Mouse (Mus musculus) heart, adult 10 weeks (tissue): ENCODE results near the gene Gigyf1. TPM values are rescaled to one million over a fixed set of nuclear protein-coding genes. Genes with fewer than 3 reads are reported as not detected.

ENCODE experiments used
- polyA plus RNA-seq: library from polyadenylated mRNA; stranded (reverse); fragments of 350-450 nt; fragmentation: Illumina TruSeq; extraction: RNeasy Lipid Tissue Mini Kit (QIAGEN cat#74804); gene quantifications from one replicate; pipeline ENCODE4 v1.2.3, GENCODE M21; 2014; ENCODE audit warnings: low read depth, low replicate concordance

Gene Gigyf1
- polyA plus RNA-seq: 23.9 TPM

DNA sequence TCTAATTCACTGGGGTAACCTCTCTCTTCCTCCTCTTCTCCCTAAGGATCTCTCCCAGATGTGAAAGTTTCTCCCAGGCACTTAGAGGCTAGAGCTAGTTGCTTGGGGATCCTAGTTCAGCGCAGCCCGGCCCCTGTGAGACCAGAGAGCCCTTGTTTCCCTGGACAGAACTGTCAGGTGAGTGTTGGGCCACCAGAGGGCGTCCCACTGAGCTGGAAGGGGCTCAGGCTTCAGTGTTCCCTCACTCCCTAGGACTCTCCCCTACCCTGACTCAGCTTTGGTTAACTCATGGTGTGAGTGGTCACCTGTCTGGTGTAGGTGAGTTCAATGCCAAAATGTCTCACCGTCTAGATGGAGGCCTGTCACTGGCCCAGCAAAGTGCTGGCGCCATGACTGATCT is at the start of gene Gigyf1:
Gene Gigyf1 (plus strand): TSS at position 113 of the 400 bp plus-strand sequence.

GRCm38 (mm10) chr5:137476964-137477363 is 41.4 kb upstream of the Gigyf1 start, which contains the start of gene Zan:
Gene Zan, minus strand, starts transcription at chr5:137477064.

GRCm38 (mm10) chr5:137501709-137502666 is 16.4 kb upstream of the Gigyf1 start, which contains the start of gene Pop7:
Gene Pop7, minus strand, starts transcription at chr5:137502518.

GRCm38 (mm10) chr5:137533117-137533827 is 14.9 kb downstream of the Gigyf1 start, which contains the start of the genes Epo and Gnb2:
Gene Epo, minus strand, starts transcription at chr5:137533242.
Gene Gnb2, minus strand, starts transcription at chr5:137533510.

GRCm38 (mm10) chr5:137553411-137553837 is 35.1 kb downstream of the Gigyf1 start, which contains the start of gene Actl6b:
Gene Actl6b, plus strand, starts transcription at chr5:137553517.

GRCm38 (mm10) chr5:137569665-137570064 is 51.3 kb downstream of the Gigyf1 start, which contains the start of gene Tfr2:
Gene Tfr2, plus strand, starts transcription at chr5:137569840.

Other genes with a start within 250 kb of the Gigyf1 start
- gene Ache, start 231.0 kb upstream of the Gigyf1 start, polyA plus RNA-seq: 2.8 TPM
- 9.2 TPM for gene Ufsp1, start 223.9 kb upstream of the Gigyf1 start, polyA plus RNA-seq
- 80.4 TPM for gene Srrt, start 210.9 kb upstream of the Gigyf1 start, polyA plus RNA-seq
- 17.0 TPM for gene Trip6, start 204.1 kb upstream of the Gigyf1 start, polyA plus RNA-seq
- gene Slc12a9, start 185.0 kb upstream of the Gigyf1 start, polyA plus RNA-seq: 4.2 TPM
- 29.4 TPM for gene Ephb4, start 168.4 kb upstream of the Gigyf1 start, polyA plus RNA-seq
- gene Zan, start 41.5 kb upstream of the Gigyf1 start, polyA plus RNA-seq: not detected
- gene Pop7, start 16.0 kb upstream of the Gigyf1 start, polyA plus RNA-seq: 15.7 TPM
- gene Epo, start 14.7 kb downstream of the Gigyf1 start, polyA plus RNA-seq: not detected
- gene Gnb2, start 15.0 kb downstream of the Gigyf1 start, polyA plus RNA-seq: 231 TPM
- gene Actl6b, start 35.0 kb downstream of the Gigyf1 start, polyA plus RNA-seq: not detected
- not detected for gene Tfr2, start 51.3 kb downstream of the Gigyf1 start, polyA plus RNA-seq
- 11.4 TPM for gene Mospd3, start 82.5 kb downstream of the Gigyf1 start, polyA plus RNA-seq
- gene Pcolce, start 95.2 kb downstream of the Gigyf1 start, polyA plus RNA-seq: 74.5 TPM
- 0.21 TPM for gene Fbxo24, start 110.5 kb downstream of the Gigyf1 start, polyA plus RNA-seq
- gene Lrch4, start 110.6 kb downstream of the Gigyf1 start, polyA plus RNA-seq: 12.7 TPM
- gene Gm20605, start 110.6 kb downstream of the Gigyf1 start, polyA plus RNA-seq: 10.8 TPM
- gene Sap25, start 122.8 kb downstream of the Gigyf1 start, polyA plus RNA-seq: 10.5 TPM
- gene Irs3, start 127.2 kb downstream of the Gigyf1 start, polyA plus RNA-seq: 0.99 TPM
- gene Agfg2, start 166.2 kb downstream of the Gigyf1 start, polyA plus RNA-seq: 10.5 TPM
- 1.2 TPM for gene Nyap1, start 223.1 kb downstream of the Gigyf1 start, polyA plus RNA-seq
- 177 TPM for gene Tsc22d4, start 227.2 kb downstream of the Gigyf1 start, polyA plus RNA-seq